Comparison of ENCODE assay signal across 8 mouse cellular contexts in genomic region chr5:30525920-30526836, GRCm38 (mm10). TPM values are rescaled to one million over a fixed set of nuclear protein-coding genes. Genes with fewer than 3 reads are reported as not detected.
A peak's percentile ranks its signal among the peaks of the same experiment; 100 is the strongest.
DNase-seq lines count a peak whose midpoint lies in the region; ATAC-seq and TF ChIP-seq lines count a peak whose summit lies in the region.

No protein-coding gene starts in this region.

- H3K9me3 ChIP-seq in heart, embryonic 11.5 days (replicated peaks; ENCODE audit: control insufficient read depth, low read length): no peaks in the 10 kb centered on the region
- H3K9me3 ChIP-seq in heart, embryonic 12.5 days (replicated peaks): no peaks in the 10 kb centered on the region
- no peaks in the 10 kb centered on the region for H3K9me3 ChIP-seq in stomach, postnatal 0 days (ENCODE audit: control insufficient read depth, low read length)

- no peak overlapping the region for H3K27ac ChIP-seq in heart, embryonic 11.5 days (ENCODE audit: low read depth, low read length)
- no peak overlapping the region for H3K27ac ChIP-seq in heart, embryonic 12.5 days (ENCODE audit: poor library complexity, severe bottlenecking)
- H3K27ac ChIP-seq in stomach, postnatal 0 days (replicated peaks): peak overlapping the region; percentile 73

- TF ChIP-seq EP300 in stomach, postnatal 0 days (optimal IDR thresholded peaks at IDR 0.05): no peak

- peak; percentile 39 for DNase-seq in retina, embryonic 14.5 days (ENCODE audit: low spot score)
- DNase-seq in retina, postnatal 1 day: no peak
- DNase-seq in layer of hippocampus, adult 8-10 months (ENCODE audit: low spot score in 2 of 2): peak; percentile 24 to 38
- peak; percentile 46 for DNase-seq in stomach, postnatal 0 days (ENCODE audit: low spot score)

- peaks cover 16% of the 10 kb centered on the region for H3K4me1 ChIP-seq in heart, embryonic 11.5 days (ENCODE audit: control insufficient read depth, insufficient read depth, low read length)
- peaks cover 13% of the 10 kb centered on the region for H3K4me1 ChIP-seq in heart, embryonic 12.5 days (replicated peaks)
- no peaks in the 10 kb centered on the region for H3K4me1 ChIP-seq in stomach, postnatal 0 days (replicated peaks; ENCODE audit: control insufficient read depth, insufficient read depth)

- ATAC-seq in heart, embryonic 11.5 days (replicated peaks; ENCODE audit: insufficient number of reproducible peaks, low FRiP score, low TSS enrichment): 0 out of 2 replicates have a peak, but pooled peaks have one; percentile 26
- no peak for ATAC-seq in heart, embryonic 12.5 days (ENCODE audit: insufficient number of reproducible peaks, low FRiP score)
- peak; percentile 63; the same call in 1 of the 2 replicates for ATAC-seq in stomach, postnatal 0 days (ENCODE audit: low FRiP score, low TSS enrichment)
- ATAC-seq in erythroid progenitor cell, adult 5-6 weeks (replicated peaks; ENCODE audit: low FRiP score, poor library complexity, severe bottlenecking): no peak
- ATAC-seq in cerebellum, adult (ENCODE audit: insufficient number of reproducible peaks, low FRiP score, low TSS enrichment): no peak

- no peak overlapping the region for H3K9ac ChIP-seq in heart, embryonic 11.5 days (ENCODE audit: low read depth, low read length)
- H3K9ac ChIP-seq in heart, embryonic 12.5 days: no peak overlapping the region
- H3K9ac ChIP-seq in stomach, postnatal 0 days (ENCODE audit: low read length): no peak overlapping the region

- no peak for TF ChIP-seq CTCF in stomach, postnatal 0 days (IDR thresholded peaks at IDR 0.05; ENCODE audit: low read depth)

- H3K4me3 ChIP-seq in heart, embryonic 11.5 days (ENCODE audit: low read depth, low read length): no peak overlapping the region
- no peak overlapping the region for H3K4me3 ChIP-seq in heart, embryonic 12.5 days
- H3K4me3 ChIP-seq in stomach, postnatal 0 days (ENCODE audit: low read depth, low read length): no peak overlapping the region

- H3K4me2 ChIP-seq in heart, embryonic 11.5 days: no peak overlapping the region
- H3K4me2 ChIP-seq in heart, embryonic 12.5 days: no peak overlapping the region
- no peak overlapping the region for H3K4me2 ChIP-seq in stomach, postnatal 0 days (replicated peaks; ENCODE audit: low read depth)

- H3K27me3 ChIP-seq in heart, embryonic 11.5 days (ENCODE audit: control insufficient read depth, insufficient read depth, low read length): peaks cover 3% of the 10 kb centered on the region; the same call in 1 of the 2 replicates
- H3K27me3 ChIP-seq in heart, embryonic 12.5 days (replicated peaks): peaks cover 12% of the 10 kb centered on the region; the same call in 1 of the 2 replicates
- H3K27me3 ChIP-seq in stomach, postnatal 0 days (ENCODE audit: control insufficient read depth, insufficient read depth, low read length): no peaks in the 10 kb centered on the region

- 31% methylated on average over 12 of the region's 12 CpGs for WGBS in heart, embryonic 11.5 days (ENCODE audit: insufficient replicate concordance)
- 28% methylated on average over 12 of the region's 12 CpGs for WGBS in heart, embryonic 12.5 days
- 22% methylated on average over 12 of the region's 12 CpGs for WGBS in stomach, postnatal 0 days

- no peaks in the 10 kb centered on the region for H3K36me3 ChIP-seq in heart, embryonic 11.5 days (ENCODE audit: control insufficient read depth, insufficient read depth, low read length)
- H3K36me3 ChIP-seq in heart, embryonic 12.5 days: no peaks in the 10 kb centered on the region
- H3K36me3 ChIP-seq in stomach, postnatal 0 days (ENCODE audit: control insufficient read depth, insufficient read depth, low read length): no peaks in the 10 kb centered on the region

RNA-seq across cellular contexts. Expression of gene Cib4, which starts 19.5 kb away (rescaled TPM):
- not detected in 2 replicates for polyA plus RNA-seq in heart, embryonic 11.5 days (2014; fragmentation: Nextera tagmentation; extraction: Ambion mirVana)
- polyA plus RNA-seq in heart, embryonic 12.5 days (2016; fragmentation: Nextera tagmentation; extraction: Ambion mirVana): not detected in 2 replicates
- total RNA-seq in layer of hippocampus, adult 8-10 months (2022): not detected
- 0.17 and 0.30 TPM in 2 replicates for polyA plus RNA-seq in stomach, postnatal 0 days (2015; fragmentation: Nextera tagmentation; extraction: Ambion mirVana)
- total RNA-seq in erythroid progenitor cell, adult 5-6 weeks (2015; ENCODE audit: low replicate concordance): not detected in 2 replicates
- total RNA-seq in erythroid progenitor cell, adult 5-6 weeks (2017; ENCODE audit: low replicate concordance): not detected in 2 replicates

Comparison
In these comparisons a context has a peak if more than half of its experiments do, and no peak if none do; other contexts are left out.
1. ATAC-seq: peak in heart, embryonic 11.5 days (single experiment) and stomach, postnatal 0 days (single experiment); none in heart, embryonic 12.5 days (single experiment), erythroid progenitor cell, adult 5-6 weeks (single experiment) and cerebellum, adult (single experiment).